Mouse (Mus musculus): Measurements from ENCODE around the gene Wdr11.

DNA sequence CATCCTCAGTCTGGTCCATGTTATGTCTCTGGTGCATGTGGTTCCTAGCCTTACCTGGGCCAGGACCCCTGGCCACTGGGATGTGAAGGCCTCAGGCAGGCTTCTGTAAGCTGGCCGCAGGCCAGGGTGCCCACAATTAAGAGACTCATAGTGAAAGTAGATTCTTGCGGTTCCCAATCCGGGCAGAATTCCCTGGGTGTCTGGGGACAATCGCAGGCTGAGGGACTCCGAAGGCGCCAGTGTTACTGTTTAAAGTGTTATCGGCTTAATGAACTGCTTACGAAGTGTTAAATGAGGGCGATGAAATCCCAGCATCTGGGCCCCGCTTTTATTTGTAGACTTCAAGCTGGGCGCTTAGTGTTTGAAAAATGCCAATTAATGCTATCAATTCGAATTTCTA, 63.3 kb downstream of the Wdr11 start:
- TF ChIP-seq CTCF (IDR thresholded peaks at IDR 0.05; ENCODE audit: low read depth) (no peak), EP300 (IDR thresholded peaks at IDR 0.05; ENCODE audit: low read depth) (no peak)
